ENCODE assay signal across 24 mouse cellular contexts in the genomic region with DNA sequence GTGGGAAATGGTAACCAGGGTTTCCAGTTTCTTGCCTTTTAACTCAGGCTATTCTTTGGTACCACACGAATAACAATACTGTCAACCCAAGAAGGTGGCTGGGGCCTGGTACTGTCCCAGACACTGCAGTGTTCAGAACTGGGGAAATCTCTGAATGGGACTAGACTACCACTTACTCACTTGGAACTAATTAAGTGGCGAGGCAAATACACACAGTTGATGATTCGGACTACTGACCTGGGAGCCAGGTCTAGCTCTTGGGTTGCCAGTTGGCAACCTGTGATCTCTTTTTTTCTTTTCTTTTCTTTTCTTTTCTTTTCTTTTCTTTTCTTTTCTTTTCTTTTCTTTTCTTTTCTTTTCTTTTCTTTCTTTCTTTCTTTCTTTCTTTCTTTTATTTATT. TPM values are rescaled to one million over a fixed set of nuclear protein-coding genes. Genes with fewer than 3 reads are reported as not detected.
A peak's percentile ranks its signal among the peaks of the same experiment; 100 is the strongest.
DNase-seq lines count a peak whose midpoint lies in the region; ATAC-seq and TF ChIP-seq lines count a peak whose summit lies in the region.
"Had no signal": no experiment of that assay in that cellular context is flagged by ENCODE, and none has a peak within 500 bp of the region (broad histone marks: within the 10 kb centered on the region; RNA-seq: fewer than 3 reads in every experiment).

No protein-coding gene starts in this region.

- no peak for ATAC-seq in liver, embryonic 11.5 days (replicated peaks; ENCODE audit: low FRiP score)
- no peak for ATAC-seq in liver, embryonic 13.5 days (ENCODE audit: low read depth)
- no peak for ATAC-seq in forebrain, embryonic 11.5 days (replicated peaks; ENCODE audit: low FRiP score)
- ATAC-seq: CD4-positive, CD25-positive, alpha-beta regulatory T cell, adult 4 months; forebrain, embryonic 16.5 days had no signal

- no peak for TF ChIP-seq POLR2A in kidney, adult 2 months (IDR thresholded peaks at IDR 0.05; ENCODE audit: low read depth, low read length)
- no peak for TF ChIP-seq POLR2A in liver, adult 2 months (IDR thresholded peaks at IDR 0.05; ENCODE audit: extremely low read depth, insufficient read depth, low read length)

- no peak for TF ChIP-seq CTCF in kidney, adult 2 months (conservative IDR thresholded peaks at IDR 0.05; ENCODE audit: insufficient read depth, insufficient read length, low read depth, low read length)
- no peak for TF ChIP-seq CTCF in liver, adult 2 months (IDR thresholded peaks at IDR 0.05; ENCODE audit: low read depth, low read length)

- DNase-seq in kidney, adult 2 months, result peak; percentile 61
- DNase-seq in kidney, postnatal 4 days, result no peak
- DNase-seq in liver, adult 2 months (ENCODE audit: extremely low read depth, low read depth, low spot score), result peak; percentile 74
- DNase-seq in liver, embryonic 11.5 days (ENCODE audit: low spot score), result no peak
- no peak for DNase-seq in liver, embryonic 13.5 days
- no peak for DNase-seq in left cerebral cortex, adult 9 months (ENCODE audit: low spot score in 2 of 2)
- no peak for DNase-seq in forebrain, embryonic 11.5 days (ENCODE audit: low spot score)
- DNase-seq: adrenal gland, postnatal 10 days; B cell, adult 2 months; cerebellum, adult 11 months; cerebellum, adult 8-10 months; gastrocnemius, postnatal 14 days; heart, postnatal 36 days had no signal

- H3K4me3 ChIP-seq in kidney, adult 2 months (ENCODE audit: insufficient read depth, low read depth, low read length), result no peak overlapping the region
- H3K4me3 ChIP-seq in liver, adult 2 months (ENCODE audit: insufficient read depth, low read depth, low read length), result no peak overlapping the region
- no peak overlapping the region for H3K4me3 ChIP-seq in liver, embryonic 11.5 days (ENCODE audit: low read depth, low read length)
- no peak overlapping the region for H3K4me3 ChIP-seq in liver, embryonic 13.5 days (replicated peaks)
- H3K4me3 ChIP-seq in forebrain, embryonic 11.5 days (ENCODE audit: low read depth, low read length), result no peak overlapping the region
- H3K4me3 ChIP-seq: embryonic facial prominence, embryonic 12.5 days; forebrain, embryonic 12.5 days; heart, embryonic 13.5 days had no signal

- no peaks in the 10 kb centered on the region for H3K36me3 ChIP-seq in kidney, adult 2 months (ENCODE audit: control insufficient read depth, insufficient read depth, low read length)
- no peaks in the 10 kb centered on the region for H3K36me3 ChIP-seq in liver, adult 2 months (ENCODE audit: control insufficient read depth, insufficient read depth, low read length)
- H3K36me3 ChIP-seq in liver, embryonic 11.5 days (ENCODE audit: control insufficient read depth, insufficient read depth, low read length), result no peaks in the 10 kb centered on the region
- H3K36me3 ChIP-seq in liver, embryonic 13.5 days, result no peaks in the 10 kb centered on the region
- no peaks in the 10 kb centered on the region for H3K36me3 ChIP-seq in forebrain, embryonic 11.5 days (ENCODE audit: control insufficient read depth, insufficient read depth, low read length)
- H3K36me3 ChIP-seq: embryonic facial prominence, embryonic 12.5 days; forebrain, embryonic 12.5 days; heart, embryonic 13.5 days had no signal

- H3K9me3 ChIP-seq in liver, embryonic 11.5 days (ENCODE audit: control insufficient read depth, low read length), result no peaks in the 10 kb centered on the region
- H3K9me3 ChIP-seq in liver, embryonic 13.5 days (replicated peaks), result no peaks in the 10 kb centered on the region
- no peaks in the 10 kb centered on the region for H3K9me3 ChIP-seq in forebrain, embryonic 11.5 days (ENCODE audit: control insufficient read depth, low read length)
- H3K9me3 ChIP-seq: embryonic facial prominence, embryonic 12.5 days; forebrain, embryonic 12.5 days; heart, embryonic 13.5 days had no signal

- no peak overlapping the region for H3K9ac ChIP-seq in liver, adult 2 months (ENCODE audit: low read depth, low read length)
- H3K9ac ChIP-seq in liver, embryonic 11.5 days (ENCODE audit: low read depth, low read length), result no peak overlapping the region
- no peak overlapping the region for H3K9ac ChIP-seq in liver, embryonic 13.5 days
- no peak overlapping the region for H3K9ac ChIP-seq in forebrain, embryonic 11.5 days (ENCODE audit: low read length)
- H3K9ac ChIP-seq: embryonic facial prominence, embryonic 12.5 days; forebrain, embryonic 12.5 days; heart, embryonic 13.5 days had no signal

- no peaks in the 10 kb centered on the region for H3K27me3 ChIP-seq in kidney, adult 2 months (replicated peaks; ENCODE audit: control insufficient read depth, insufficient read depth, low read length)
- H3K27me3 ChIP-seq in liver, adult 2 months (ENCODE audit: control insufficient read depth, insufficient read depth, low read length), result no peaks in the 10 kb centered on the region
- no peaks in the 10 kb centered on the region for H3K27me3 ChIP-seq in liver, embryonic 11.5 days (replicated peaks; ENCODE audit: control insufficient read depth, insufficient read depth, low read length)
- H3K27me3 ChIP-seq in liver, embryonic 13.5 days, result no peaks in the 10 kb centered on the region
- H3K27me3 ChIP-seq in forebrain, embryonic 11.5 days (ENCODE audit: control insufficient read depth, insufficient read depth, low read length), result no peaks in the 10 kb centered on the region
- H3K27me3 ChIP-seq: embryonic facial prominence, embryonic 12.5 days; forebrain, embryonic 12.5 days; heart, embryonic 13.5 days had no signal

- WGBS in kidney, adult 2 months, result 62% methylated on average over 3 of the region's 3 CpGs
- 44% methylated on average over 3 of the region's 3 CpGs for WGBS in liver, adult 2 months
- 82% methylated on average over 3 of the region's 3 CpGs for WGBS in liver, embryonic 11.5 days
- WGBS in liver, embryonic 13.5 days (ENCODE audit: insufficient replicate concordance), result 66% methylated on average over 3 of the region's 3 CpGs
- 82% methylated on average over 3 of the region's 3 CpGs for WGBS in forebrain, embryonic 11.5 days

- no peak overlapping the region for H3K4me2 ChIP-seq in liver, embryonic 11.5 days
- no peak overlapping the region for H3K4me2 ChIP-seq in liver, embryonic 13.5 days
- H3K4me2 ChIP-seq in forebrain, embryonic 11.5 days (ENCODE audit: low read depth, low read length, severe bottlenecking), result no peak overlapping the region
- H3K4me2 ChIP-seq: embryonic facial prominence, embryonic 12.5 days; forebrain, embryonic 12.5 days had no signal

- H3K4me1 ChIP-seq in kidney, adult 2 months (ENCODE audit: control insufficient read depth, insufficient read depth, low read length), result no peaks in the 10 kb centered on the region
- H3K4me1 ChIP-seq in liver, adult 2 months (ENCODE audit: control insufficient read depth, insufficient read depth, low read length), result peaks cover 12% of the 10 kb centered on the region
- H3K4me1 ChIP-seq in liver, embryonic 11.5 days (replicated peaks; ENCODE audit: control insufficient read depth, insufficient read depth, low read length), result peaks cover 4% of the 10 kb centered on the region
- peaks cover 14% of the 10 kb centered on the region for H3K4me1 ChIP-seq in liver, embryonic 13.5 days (replicated peaks)
- no peaks in the 10 kb centered on the region for H3K4me1 ChIP-seq in forebrain, embryonic 11.5 days (replicated peaks; ENCODE audit: control insufficient read depth, insufficient read depth, low read length)

- no peak overlapping the region for H3K27ac ChIP-seq in kidney, adult 2 months (ENCODE audit: insufficient read depth, low read depth, low read length)
- peak overlapping the region; percentile 86 for H3K27ac ChIP-seq in liver, adult 2 months (replicated peaks; ENCODE audit: insufficient read depth, low read depth, low read length)
- H3K27ac ChIP-seq in liver, embryonic 11.5 days (ENCODE audit: low read depth, low read length), result no peak overlapping the region
- H3K27ac ChIP-seq in liver, embryonic 13.5 days, result peak overlapping the region; percentile 48; the same call in 1 of the 2 replicates
- no peak overlapping the region for H3K27ac ChIP-seq in forebrain, embryonic 11.5 days (ENCODE audit: low read depth, low read length)
- H3K27ac ChIP-seq: embryonic facial prominence, embryonic 12.5 days; forebrain, embryonic 12.5 days; heart, embryonic 13.5 days had no signal

- no peaks in the 10 kb centered on the region for H3K79me2 ChIP-seq in liver, adult 2 months (ENCODE audit: control insufficient read depth, insufficient read depth, low read length)

RNA-seq across cellular contexts. Expression of a gene that starts 9.8 kb away (rescaled TPM):
- 0.30 and 0.31 TPM in 2 replicates for polyA plus RNA-seq in kidney, adult 2 months (2012; rRNA removed)
- 0.07 and 0.18 TPM in 2 replicates for total RNA-seq in liver, adult 2 months (2014; rRNA removed)
- polyA plus RNA-seq in liver, adult 2 months (2012; rRNA removed), result 0.11 and 0.15 TPM in 2 replicates
- polyA plus RNA-seq in liver, embryonic 11.5 days (2014; fragmentation: Nextera tagmentation; extraction: Ambion mirVana), result not detected in 2 replicates
- polyA plus RNA-seq in liver, embryonic 13.5 days (2015; fragmentation: Nextera tagmentation; extraction: Ambion mirVana), result 0.06 TPM in 1 of 2 replicates, not detected in the other
- polyA plus RNA-seq in forebrain, embryonic 11.5 days (2014; fragmentation: Nextera tagmentation; extraction: Ambion mirVana), result not detected in 2 replicates
- total RNA-seq: common myeloid progenitor, adult 5-6 weeks; granulocyte monocyte progenitor cell, adult 5-6 weeks had no signal
- polyA plus RNA-seq: CD4-positive, CD25-positive, alpha-beta regulatory T cell, adult 4 months; forebrain, embryonic 12.5 days; heart, embryonic 13.5 days; hindbrain, embryonic 11.5 days had no signal

RNA-seq across cellular contexts. Expression of a gene that starts 17.3 kb away (rescaled TPM):
- 12.5 and 13.2 TPM in 2 replicates for polyA plus RNA-seq in kidney, adult 2 months (2012; rRNA removed)
- total RNA-seq in liver, adult 2 months (2014; rRNA removed), result 6.8 and 8.1 TPM in 2 replicates
- polyA plus RNA-seq in liver, adult 2 months (2012; rRNA removed), result 2.5 and 3.3 TPM in 2 replicates
- 44.7 TPM in 2 replicates for polyA plus RNA-seq in liver, embryonic 11.5 days (2014; fragmentation: Nextera tagmentation; extraction: Ambion mirVana)
- polyA plus RNA-seq in liver, embryonic 13.5 days (2015; fragmentation: Nextera tagmentation; extraction: Ambion mirVana), result 17.3 and 19.3 TPM in 2 replicates
- polyA plus RNA-seq in forebrain, embryonic 11.5 days (2014; fragmentation: Nextera tagmentation; extraction: Ambion mirVana), result 119 and 121 TPM in 2 replicates

RNA-seq across cellular contexts. Expression of a gene that starts 29.0 kb away (rescaled TPM):
- polyA plus RNA-seq in kidney, adult 2 months (2012; rRNA removed), result not detected in 2 replicates
- not detected in 2 replicates for total RNA-seq in liver, adult 2 months (2014; rRNA removed)
- 0.82 TPM in 1 of 2 replicates, not detected in the other for polyA plus RNA-seq in liver, adult 2 months (2012; rRNA removed)
- polyA plus RNA-seq in liver, embryonic 11.5 days (2014; fragmentation: Nextera tagmentation; extraction: Ambion mirVana), result 0.06 TPM in 1 of 2 replicates, not detected in the other
- polyA plus RNA-seq in liver, embryonic 13.5 days (2015; fragmentation: Nextera tagmentation; extraction: Ambion mirVana), result 0.15 TPM in 1 of 2 replicates, not detected in the other
- 0.21 and 0.25 TPM in 2 replicates for polyA plus RNA-seq in forebrain, embryonic 11.5 days (2014; fragmentation: Nextera tagmentation; extraction: Ambion mirVana)
- total RNA-seq: common myeloid progenitor, adult 5-6 weeks; gastrocnemius, adult 18-20 months; gastrocnemius, postnatal 14 days; granulocyte monocyte progenitor cell, adult 5-6 weeks; heart, postnatal 36 days; MEL had no signal
- polyA plus RNA-seq: CD4-positive, CD25-positive, alpha-beta regulatory T cell, adult 4 months; heart, postnatal 0 days had no signal

Comparison
In these comparisons a context has a peak if more than half of its experiments do, and no peak if none do; other contexts are left out.
1. DNase-seq: peak in kidney, adult 2 months (single experiment) and liver, adult 2 months (single experiment); none in kidney, postnatal 4 days (0 of 2), liver, embryonic 11.5 days (single experiment), liver, embryonic 13.5 days (single experiment), left cerebral cortex, adult 9 months (0 of 2) and forebrain, embryonic 11.5 days (single experiment).
2. H3K27ac ChIP-seq: peak in liver, adult 2 months (single experiment) and liver, embryonic 13.5 days (single experiment); none in kidney, adult 2 months (single experiment), liver, embryonic 11.5 days (single experiment) and forebrain, embryonic 11.5 days (single experiment).